Mouse (Mus musculus): ENCODE results near the gene Tmem79. TPM values are rescaled to one million over a fixed set of nuclear protein-coding genes. Genes with fewer than 3 reads are reported as not detected.

The Tmem79 gene
- polyA plus RNA-seq, 1 experiment from 2014 or later: 1.6 TPM

Other genes with a start within 250 kb of the Tmem79 start
- gene Mef2d, start 193.8 kb downstream of the Tmem79 start, polyA plus RNA-seq (2016; fragmentation: Nextera tagmentation; extraction: Ambion mirVana): 17.6 and 19.8 TPM in 2 replicates
- 0.32 and 0.79 TPM in 2 replicates for gene Rhbg, start 81.4 kb downstream of the Tmem79 start, polyA plus RNA-seq (2016; fragmentation: Nextera tagmentation; extraction: Ambion mirVana)
- gene Gm38392, start 48.9 kb downstream of the Tmem79 start, polyA plus RNA-seq (2016; fragmentation: Nextera tagmentation; extraction: Ambion mirVana): 0.27 TPM in 1 of 2 replicates, not detected in the other
- 9.4 and 12.9 TPM in 2 replicates for gene Tsacc, start 39.1 kb downstream of the Tmem79 start, polyA plus RNA-seq (2016; fragmentation: Nextera tagmentation; extraction: Ambion mirVana)
- 593 and 606 TPM in 2 replicates for gene Cct3, start 39.0 kb downstream of the Tmem79 start, polyA plus RNA-seq (2016; fragmentation: Nextera tagmentation; extraction: Ambion mirVana)
- 116 and 131 TPM in 2 replicates for gene Glmp, start 11.1 kb downstream of the Tmem79 start, polyA plus RNA-seq (2016; fragmentation: Nextera tagmentation; extraction: Ambion mirVana)
- 78.4 and 80.5 TPM in 2 replicates for gene Smg5, start 112 bp upstream of the Tmem79 start, polyA plus RNA-seq (2016; fragmentation: Nextera tagmentation; extraction: Ambion mirVana)
- gene Paqr6, start 28.4 kb upstream of the Tmem79 start, polyA plus RNA-seq (2016; fragmentation: Nextera tagmentation; extraction: Ambion mirVana): 2.0 and 2.3 TPM in 2 replicates
- gene Bglap3, start 36.6 kb upstream of the Tmem79 start, polyA plus RNA-seq (2016; fragmentation: Nextera tagmentation; extraction: Ambion mirVana): not detected in 2 replicates
- not detected in 2 replicates for gene Bglap2, start 42.6 kb upstream of the Tmem79 start, polyA plus RNA-seq (2016; fragmentation: Nextera tagmentation; extraction: Ambion mirVana)
- not detected in 2 replicates for gene Bglap, start 48.3 kb upstream of the Tmem79 start, polyA plus RNA-seq (2016; fragmentation: Nextera tagmentation; extraction: Ambion mirVana)
- 75.9 and 79.7 TPM in 2 replicates for gene Pmf1, start 74.2 kb upstream of the Tmem79 start, polyA plus RNA-seq (2016; fragmentation: Nextera tagmentation; extraction: Ambion mirVana)
- gene Slc25a44, start 89.0 kb upstream of the Tmem79 start, polyA plus RNA-seq (2016; fragmentation: Nextera tagmentation; extraction: Ambion mirVana): 24.1 and 28.0 TPM in 2 replicates
- gene Sema4a, start 125.0 kb upstream of the Tmem79 start, polyA plus RNA-seq (2016; fragmentation: Nextera tagmentation; extraction: Ambion mirVana): 13.6 and 15.3 TPM in 2 replicates
- gene Lmna, start 173.8 kb upstream of the Tmem79 start, polyA plus RNA-seq (2016; fragmentation: Nextera tagmentation; extraction: Ambion mirVana): 27.6 and 27.9 TPM in 2 replicates
- gene Mex3a, start 196.2 kb upstream of the Tmem79 start, polyA plus RNA-seq (2016; fragmentation: Nextera tagmentation; extraction: Ambion mirVana): 41.9 and 43.3 TPM in 2 replicates
- 0.29 and 0.57 TPM in 2 replicates for gene Rab25, start 212.2 kb upstream of the Tmem79 start, polyA plus RNA-seq (2016; fragmentation: Nextera tagmentation; extraction: Ambion mirVana)
- gene Lamtor2, start 216.9 kb upstream of the Tmem79 start, polyA plus RNA-seq (2016; fragmentation: Nextera tagmentation; extraction: Ambion mirVana): 143 and 145 TPM in 2 replicates
- 60.0 and 61.6 TPM in 2 replicates for gene Ubqln4, start 217.6 kb upstream of the Tmem79 start, polyA plus RNA-seq (2016; fragmentation: Nextera tagmentation; extraction: Ambion mirVana)
- 149 and 157 TPM in 2 replicates for gene Ssr2, start 239.7 kb upstream of the Tmem79 start, polyA plus RNA-seq (2016; fragmentation: Nextera tagmentation; extraction: Ambion mirVana)

Data from neural tube, embryonic 12.5 days (tissue).